Mouse (Mus musculus): ENCODE data around the gene Lgr6.

GRCm38 (mm10) chr1:135054121-135054520 is 51.0 kb downstream of the Lgr6 start:
- TF ChIP-seq EP300 (optimal IDR thresholded peaks at IDR 0.05) = no peak
- TF ChIP-seq CTCF (IDR thresholded peaks at IDR 0.05; ENCODE audit: low read depth) = no peak
